Mouse (Mus musculus) embryo, embryonic 11 days (tissue): ENCODE data around the gene Hist1h2ae.
"Not testable (repeated sequence)": the region's sequence is repeated elsewhere in the genome, so short reads cannot be mapped to it uniquely, and the experiment has no call there.

Experiments used
- DNase-seq: peaks from one replicate; pipeline ENCODE4 v3.0.0-alpha.2; 2015

Gene Hist1h2ae

DNA sequence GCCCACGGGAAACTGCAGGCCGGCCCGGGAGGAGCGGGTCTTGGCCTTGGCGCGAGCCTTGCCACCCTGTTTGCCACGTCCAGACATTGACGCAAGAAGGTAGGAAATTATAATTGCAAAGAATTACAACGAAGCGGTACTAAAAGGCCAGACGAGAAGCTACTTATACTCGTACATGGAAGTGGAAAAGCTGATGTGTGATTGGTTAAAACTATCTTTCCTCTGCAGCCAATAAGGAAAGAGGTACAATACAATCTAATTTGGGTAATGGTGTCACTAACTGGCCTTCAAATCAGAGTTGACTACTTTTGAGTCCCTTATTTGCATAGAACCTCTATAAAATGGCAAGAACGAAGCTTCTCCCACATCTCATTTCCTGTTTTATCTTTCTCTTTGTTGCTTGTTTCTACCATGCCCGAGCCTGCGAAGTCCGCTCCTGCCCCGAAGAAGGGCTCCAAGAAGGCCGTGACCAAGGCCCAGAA lies at the start of gene Hist1h2ae, which contains the start of gene Hist1h2bg:
Gene Hist1h2ae, minus strand, starts transcription at position 199 of the 482 bp plus-strand sequence.
Gene Hist1h2bg, plus strand, starts transcription at position 375 of the 482 bp plus-strand sequence.
- peak; percentile 89 for DNase-seq

DNA sequence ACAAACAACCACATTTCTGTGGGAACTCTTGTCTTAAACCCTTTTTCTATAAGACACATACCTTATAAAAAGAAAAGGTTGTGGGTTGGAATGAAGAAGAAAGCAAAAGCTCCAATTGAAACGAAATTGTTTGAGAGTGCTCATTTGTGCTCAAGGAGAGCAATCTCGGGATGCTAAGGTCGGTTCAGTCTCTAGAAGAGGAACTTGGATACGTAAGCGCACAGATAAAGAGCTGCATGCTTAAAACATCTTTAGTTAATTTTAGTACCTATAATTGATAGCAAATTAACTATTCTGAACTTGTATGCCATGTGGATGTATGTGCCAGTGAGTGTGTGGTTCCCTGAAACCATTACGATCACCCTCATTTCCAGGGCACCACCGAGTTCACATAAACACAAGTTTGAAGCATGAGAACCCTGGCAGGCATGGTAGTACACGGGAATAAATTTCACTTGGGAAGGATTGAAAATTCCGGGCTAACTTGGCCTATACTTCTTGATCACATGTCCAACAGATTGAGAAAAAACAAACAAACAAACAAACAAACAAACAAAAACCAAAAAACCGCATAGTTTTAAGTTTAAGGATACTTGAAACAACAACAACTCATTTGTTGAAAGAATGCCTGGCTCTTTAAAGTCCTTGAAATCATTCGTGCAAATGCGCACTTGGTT lies 49.2 kb upstream of the Hist1h2ae start:
- peak; percentile 7 for DNase-seq

DNA sequence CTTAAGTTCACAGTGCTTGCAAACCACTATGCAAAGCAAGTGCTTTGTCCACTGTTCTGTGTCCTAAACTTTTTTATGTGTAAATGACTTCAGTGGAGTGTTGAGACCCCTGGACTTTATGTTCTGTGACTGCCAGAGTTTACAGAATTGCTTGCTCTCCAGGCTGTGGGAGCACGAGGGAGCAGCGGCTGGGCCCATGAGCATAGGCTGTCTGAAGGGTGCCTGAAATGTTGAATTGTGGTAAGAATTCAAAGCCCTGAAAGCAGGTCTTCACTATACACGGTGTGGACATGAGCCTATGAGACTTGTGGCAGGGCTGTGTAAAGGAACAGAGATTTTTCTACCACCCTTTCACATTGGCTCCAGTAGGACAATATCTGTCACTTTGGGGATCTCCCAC lies 40.6 kb upstream of the Hist1h2ae start:
- DNase-seq: no peak

DNA sequence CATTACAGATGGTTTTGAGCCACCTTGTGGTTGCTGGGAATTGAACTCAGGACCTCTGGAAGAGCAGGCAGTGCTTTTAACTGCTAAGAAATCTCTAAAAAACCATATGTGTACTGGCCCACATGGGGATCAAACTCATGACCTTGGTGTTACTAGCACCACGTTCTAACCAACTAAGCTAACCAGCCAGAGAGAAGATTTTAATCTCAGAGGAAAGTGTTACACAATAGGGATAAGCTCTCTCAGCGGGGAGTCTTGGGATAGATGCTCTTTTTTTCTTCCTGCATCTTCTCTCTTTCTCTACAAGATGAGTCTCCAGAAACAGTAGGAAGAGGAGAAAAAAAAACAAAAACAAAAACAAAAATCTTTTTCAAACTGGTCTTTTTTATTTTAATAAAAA lies 39.4 kb upstream of the Hist1h2ae start:
- no peak for DNase-seq

DNA sequence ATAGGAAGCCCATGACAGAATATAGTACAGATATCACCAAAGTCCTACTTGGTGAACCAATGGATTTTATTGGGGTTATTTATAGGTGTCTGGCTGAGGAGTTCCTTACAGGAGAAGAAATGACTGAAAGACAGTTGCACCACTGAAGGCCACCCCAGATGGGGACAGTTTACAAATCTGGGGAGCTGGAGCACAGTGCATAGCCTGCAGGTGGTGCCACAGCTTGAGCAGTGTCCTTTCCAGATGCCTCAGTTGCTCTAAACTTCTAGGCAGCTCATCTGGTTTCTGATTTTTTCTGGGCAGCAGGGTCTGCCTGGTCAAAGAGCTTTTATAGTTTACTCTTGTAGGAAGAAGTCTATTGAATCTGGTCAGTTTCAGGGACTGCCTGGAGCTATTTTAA lies 38.8 kb upstream of the Hist1h2ae start:
- DNase-seq: no peak

DNA sequence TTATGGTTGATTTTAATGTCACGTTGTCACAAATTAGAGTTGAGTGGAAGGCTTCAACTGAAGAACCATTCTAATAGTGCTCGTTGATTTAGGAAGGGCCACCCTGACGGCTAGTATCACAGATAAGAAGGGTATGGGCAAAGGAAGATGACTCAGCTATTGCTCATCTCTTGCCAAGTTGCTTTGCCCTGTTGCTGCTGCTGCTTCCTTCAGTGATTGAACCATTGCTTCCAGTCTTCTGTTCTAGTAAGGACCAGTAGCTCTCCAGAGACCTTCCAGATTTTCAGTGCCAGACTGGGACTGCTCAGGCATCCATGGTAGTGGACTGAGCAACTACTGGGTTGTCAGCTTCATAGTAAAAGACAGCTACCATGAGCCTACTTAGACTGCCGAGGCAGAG lies 38.2 kb upstream of the Hist1h2ae start:
- no peak for DNase-seq

DNA sequence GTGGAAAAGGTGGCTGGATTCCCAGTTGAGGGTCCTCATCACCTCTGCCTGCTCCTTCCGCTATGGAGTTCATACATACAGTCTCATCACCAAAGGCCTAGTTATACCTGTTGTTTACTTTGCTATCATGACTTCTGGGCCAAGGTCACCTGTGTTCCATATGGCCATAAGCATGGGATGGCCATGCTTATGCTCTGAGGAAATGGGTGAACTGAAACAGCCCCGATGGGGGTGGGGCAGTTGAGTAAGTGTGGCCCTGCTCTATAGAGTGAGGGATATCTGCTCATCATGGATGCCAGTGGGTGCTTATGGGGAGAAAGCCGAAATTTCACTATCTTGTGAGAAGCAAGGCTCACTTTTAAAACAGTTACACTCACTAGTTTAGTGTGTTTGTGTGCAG lies 34.0 kb upstream of the Hist1h2ae start:
- no peak for DNase-seq

DNA sequence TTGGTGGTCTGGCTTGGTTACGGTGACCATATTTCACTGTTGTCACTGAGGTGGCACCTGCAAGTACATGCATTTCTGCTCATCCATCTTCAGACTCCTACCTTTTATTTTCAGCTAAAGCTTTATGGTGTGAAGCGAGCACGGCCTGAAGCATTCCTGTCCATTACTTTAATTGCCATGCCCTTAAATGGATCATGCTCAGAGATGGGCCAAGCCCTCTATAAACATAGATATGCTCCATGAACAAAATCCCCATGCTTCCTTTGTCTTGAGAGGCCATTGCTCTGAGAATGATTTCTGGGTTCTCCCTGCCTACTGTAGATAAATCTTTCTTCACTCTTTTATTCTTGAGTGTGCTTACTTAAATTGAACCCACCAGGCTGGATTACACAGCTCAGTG lies 33.4 kb upstream of the Hist1h2ae start:
- no peak for DNase-seq

DNA sequence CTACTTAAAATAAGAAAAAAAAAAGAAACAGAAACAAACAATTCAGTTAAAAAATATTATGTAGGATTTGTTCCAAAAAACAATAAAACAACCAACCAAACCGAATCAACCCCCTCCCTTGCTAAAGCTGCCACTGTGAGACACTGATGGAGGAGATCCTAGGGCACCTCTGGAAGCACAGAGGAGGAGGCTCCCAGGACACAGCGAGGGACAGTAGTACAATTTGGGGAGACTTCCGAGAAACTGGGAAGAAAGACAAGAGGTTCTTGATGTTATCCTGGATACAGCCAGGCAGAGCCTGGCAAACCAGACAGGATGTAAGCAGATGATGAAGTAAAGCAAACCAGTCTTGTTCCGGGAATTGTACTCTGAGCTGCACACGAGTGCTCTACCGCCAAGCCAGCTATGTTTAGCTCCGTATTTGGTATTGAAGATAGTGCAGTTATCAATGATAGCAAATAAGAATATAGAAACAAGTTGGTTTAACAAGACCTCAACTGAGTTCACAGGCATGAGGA lies 32.2 kb upstream of the Hist1h2ae start:
- DNase-seq: no peak

DNA sequence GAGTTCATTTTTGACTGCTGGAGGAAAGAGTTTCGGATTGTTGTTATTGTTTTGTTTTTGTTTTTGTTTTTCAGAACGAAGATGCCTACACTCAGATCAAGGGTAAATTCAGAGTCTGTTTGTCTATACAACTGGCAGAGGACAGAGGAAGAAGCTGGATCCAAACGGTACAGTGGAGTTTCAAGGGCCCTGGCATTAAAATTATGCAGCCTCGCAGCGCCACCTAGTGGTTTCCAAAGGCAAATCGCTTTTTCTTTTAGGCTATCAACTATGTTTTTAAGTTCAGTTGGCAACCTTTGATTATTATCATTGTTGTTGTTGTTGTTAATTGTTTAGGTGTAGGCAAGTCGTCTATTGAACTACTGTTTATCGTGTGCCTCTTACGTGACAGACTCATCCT lies 26.9 kb upstream of the Hist1h2ae start:
- peak; percentile 83 for DNase-seq

DNA sequence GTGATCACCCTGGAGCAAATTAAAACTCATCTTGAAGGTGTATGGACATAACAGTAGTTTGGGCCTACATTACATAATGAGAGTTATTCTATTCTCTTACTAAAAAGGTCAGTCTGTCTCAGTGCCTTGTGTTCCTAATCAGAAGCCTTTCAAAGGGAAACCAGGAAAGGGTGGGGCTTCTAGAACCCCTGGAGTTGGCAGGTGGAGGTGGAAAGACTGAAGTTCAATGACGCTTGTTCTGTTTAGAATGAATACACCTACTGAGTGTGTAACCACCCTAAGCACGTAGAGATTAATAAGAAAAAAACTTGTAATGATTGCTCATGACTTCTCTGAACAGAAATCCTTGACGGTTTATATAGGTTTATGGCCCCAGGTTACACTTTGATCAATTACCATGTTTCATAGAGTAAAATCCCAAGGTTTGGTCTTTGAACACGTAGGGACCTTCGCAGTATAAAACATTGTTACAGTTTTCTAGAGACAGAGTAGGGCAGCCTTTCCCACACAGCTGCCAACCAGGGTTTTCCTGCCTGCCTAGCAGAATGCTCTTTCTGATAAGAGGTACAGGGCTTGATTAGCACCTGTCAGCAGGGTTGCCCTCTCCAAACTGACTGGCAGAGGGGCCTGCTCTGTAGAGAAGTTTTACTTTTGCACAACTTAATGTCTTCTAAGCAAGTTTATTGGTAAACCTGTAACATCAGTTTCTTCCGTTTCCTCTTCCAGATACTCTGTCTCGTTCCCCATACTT lies 24.8 kb upstream of the Hist1h2ae start:
- no peak for DNase-seq

DNA sequence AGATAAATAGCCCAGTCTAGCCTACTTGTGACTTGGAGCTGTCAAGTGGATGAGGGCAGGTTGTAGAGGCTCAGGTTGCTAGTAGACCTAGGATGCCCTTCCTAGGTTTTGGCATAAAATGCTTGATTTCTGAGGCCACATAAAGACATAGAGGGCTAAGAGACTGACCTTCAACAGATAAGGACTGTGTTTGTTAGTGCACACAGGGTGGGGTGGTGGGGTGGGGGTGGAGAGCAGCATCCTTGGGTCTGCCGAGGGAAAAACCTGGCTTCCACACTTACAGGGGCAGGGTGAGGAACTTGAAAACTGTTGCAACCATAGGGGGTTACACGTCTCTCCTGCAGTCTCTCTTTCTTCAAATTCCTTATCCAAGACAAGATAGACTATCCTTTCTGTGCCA lies 24.2 kb upstream of the Hist1h2ae start:
- no peak for DNase-seq

DNA sequence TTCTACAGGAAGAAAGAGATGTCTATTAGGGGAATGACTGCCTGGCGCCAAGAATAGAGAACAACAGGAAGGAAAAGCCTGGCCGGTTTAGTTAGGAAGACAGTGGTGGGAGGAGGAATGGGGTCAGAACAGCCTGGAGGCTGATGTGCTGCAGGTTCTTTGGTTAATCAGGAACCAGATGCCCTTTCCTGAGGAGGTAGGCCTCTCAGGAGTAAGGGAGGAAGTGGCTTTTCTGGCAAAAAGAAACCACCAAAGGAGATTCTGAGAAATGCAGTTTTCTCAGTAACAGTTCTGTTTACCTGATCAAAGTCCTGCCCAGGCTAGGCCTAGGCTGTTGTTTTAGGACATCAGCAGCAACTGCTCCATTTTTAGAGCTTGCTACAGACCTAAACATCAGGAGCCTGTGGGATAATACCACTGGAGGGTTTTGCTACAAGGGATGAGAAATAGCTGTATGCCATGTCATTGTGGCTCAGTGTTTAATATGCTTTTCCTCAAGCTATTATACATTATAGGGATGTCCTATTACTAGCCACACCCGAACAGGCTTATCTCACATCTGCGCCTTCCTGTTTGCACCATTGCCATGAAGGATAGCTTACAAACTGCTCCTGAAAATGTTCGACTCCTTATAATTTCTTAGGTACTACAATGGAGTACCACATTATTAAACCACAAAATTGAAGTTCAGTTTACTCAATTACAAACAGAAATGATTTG lies 22.2 kb upstream of the Hist1h2ae start:
- DNase-seq: no peak

DNA sequence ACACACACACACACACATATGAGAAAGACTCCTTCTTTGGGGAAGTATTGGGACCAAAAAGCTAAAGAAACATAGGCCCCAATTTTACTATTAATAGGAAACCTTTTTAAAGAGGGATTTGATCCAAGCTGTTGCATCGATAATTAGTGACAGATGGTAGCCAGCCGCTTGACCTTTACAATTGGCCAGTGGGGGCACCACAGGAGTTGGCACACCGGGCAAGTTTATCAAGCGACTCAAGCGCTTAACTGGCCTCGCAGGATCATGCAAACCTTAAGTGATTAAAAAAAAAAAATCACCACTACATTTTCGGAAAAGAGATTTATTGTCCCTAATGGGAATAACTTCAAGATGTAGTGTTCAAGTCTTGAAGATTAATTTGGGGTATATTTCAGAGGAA lies 21.6 kb upstream of the Hist1h2ae start:
- no peak for DNase-seq

DNA sequence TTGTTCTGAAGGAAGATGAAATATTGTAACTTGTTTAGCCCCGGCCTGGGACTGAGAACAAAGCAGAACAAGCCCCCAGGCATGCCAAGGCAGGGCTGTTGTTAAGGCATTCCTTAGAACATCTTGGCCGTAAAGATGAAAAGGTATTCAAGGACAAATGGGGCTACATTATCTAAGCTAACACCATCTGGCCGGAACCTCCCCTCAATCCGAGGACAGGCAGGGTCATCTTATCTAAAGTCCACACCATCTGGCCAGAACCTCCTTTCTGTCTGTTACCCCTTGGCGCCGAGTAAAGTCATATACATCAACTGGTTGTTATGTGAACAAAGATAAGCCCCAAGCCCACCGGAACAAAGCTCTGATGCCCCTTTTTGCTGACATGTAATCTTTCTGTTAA lies 20.9 kb upstream of the Hist1h2ae start:
- not testable (repeated sequence) for DNase-seq

DNA sequence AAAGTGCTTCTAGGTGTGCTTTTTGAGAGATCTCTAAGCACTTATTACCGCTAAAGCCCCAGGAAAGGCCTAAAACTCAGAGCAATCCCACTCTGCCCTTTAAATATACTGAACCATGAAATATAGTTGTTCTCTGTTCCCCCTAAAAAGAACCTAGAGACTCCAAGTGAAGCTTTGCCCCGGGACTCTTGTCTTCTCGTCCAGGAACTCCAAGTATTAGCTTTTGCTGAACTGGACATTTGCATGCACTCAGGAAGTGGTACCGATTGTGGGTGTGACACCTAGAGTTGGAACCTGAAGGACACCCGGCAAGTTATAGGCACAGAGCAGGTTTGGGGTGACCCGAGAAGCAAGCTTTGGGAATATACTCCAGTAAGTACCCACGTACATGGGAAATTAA lies 20.2 kb upstream of the Hist1h2ae start:
- no peak for DNase-seq

DNA sequence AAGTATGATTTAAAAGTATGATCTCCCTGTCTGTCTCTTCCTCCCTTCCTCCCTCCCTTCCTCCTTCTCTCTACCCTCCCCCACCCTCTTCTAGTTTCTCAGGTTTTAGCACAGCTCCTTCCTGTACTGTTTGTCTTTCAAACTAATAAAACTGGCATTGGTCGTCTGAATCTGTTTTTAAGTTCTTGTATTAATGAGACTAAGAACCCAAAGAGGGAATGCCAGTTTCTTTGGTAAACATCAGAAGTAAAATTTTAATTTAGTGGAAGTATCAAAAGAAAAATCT lies 15.9 kb upstream of the Hist1h2ae start:
- peak; percentile 47 for DNase-seq

DNA sequence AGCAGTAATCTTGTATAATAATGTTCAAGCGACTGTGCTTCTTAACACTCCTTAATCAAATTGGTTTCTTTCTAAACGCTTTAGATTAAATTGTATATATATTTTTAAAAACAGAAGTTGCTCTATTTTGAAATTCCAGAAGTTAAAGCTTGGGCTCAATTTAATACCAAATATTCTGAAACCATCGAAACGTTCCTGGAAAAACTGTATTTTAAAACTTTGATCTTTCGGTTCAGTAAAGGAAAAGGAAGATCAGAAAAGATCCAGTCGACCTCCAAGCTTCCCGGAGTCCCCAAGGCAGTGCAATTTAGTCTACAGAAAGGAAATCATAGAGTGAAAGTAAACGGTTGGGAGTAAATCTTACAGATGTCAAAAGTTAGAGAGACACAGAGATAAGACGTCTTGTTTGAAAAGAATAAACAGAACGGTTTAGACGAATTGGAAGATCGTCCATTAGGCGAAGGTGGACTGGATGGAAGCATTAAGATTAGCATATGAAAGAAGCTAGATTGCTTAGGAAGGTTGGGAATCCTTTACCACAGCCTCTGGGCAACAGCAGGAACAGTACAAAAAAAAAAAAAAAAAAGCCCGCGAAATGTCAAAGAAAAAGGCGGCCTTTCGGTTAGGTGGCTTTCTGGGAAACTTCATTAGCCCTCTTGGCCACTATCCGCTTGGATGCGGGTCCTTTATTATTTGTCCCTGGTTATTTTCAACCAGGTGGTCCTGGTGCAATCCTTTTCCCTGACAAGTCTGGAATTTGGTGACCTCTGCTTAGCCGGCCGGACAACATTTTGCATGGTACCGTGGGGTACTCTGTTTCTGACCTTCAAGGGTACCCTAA lies 15.3 kb upstream of the Hist1h2ae start:
- peak; percentile 60 for DNase-seq

DNA sequence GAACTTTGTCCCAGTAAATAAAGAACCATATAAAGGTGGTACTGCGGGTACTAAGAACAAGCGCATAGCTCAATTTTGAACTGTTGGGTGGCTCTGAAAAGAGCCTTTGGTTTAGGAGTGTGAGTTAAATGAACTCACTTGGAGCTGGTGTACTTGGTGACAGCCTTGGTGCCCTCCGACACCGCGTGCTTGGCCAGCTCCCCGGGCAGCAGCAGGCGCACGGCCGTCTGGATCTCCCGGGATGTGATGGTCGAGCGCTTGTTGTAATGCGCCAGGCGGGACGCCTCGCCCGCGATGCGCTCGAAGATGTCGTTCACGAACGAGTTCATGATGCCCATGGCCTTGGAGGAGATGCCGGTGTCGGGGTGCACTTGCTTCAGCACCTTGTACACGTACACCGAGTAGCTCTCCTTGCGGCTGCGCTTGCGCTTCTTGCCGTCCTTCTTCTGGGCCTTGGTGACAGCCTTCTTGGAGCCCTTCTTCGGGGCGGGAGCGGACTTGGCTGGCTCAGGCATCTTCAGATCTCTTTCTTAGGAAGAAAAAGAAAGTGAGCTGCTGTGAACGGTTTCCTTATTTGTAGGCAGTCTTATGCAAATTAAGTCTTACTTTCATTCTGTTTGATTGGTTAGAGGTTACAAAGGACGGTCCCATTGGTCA lies 14.6 kb upstream of the Hist1h2ae start:
- peak; percentile 92 for DNase-seq

DNA sequence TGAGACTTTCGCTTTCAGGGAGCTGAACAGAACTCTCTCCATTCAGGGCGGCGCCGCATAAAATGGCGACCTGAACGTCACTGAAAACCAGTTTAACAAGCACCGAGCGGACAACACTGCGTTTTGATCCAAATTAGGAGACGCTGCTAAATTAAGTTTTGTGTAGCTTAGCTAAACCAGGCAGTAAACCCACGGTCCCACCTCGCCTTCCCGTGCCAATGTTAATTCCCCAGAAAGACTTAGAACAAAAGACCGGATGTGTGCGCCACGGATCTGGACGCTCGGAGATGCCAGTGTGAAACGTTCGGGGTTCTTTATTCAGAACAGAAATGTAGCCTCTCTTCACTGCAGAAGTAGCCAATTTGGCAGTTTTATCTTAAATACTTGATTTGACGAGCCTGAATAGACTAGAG lies 14.0 kb upstream of the Hist1h2ae start:
- peak; percentile 87 for DNase-seq

DNA sequence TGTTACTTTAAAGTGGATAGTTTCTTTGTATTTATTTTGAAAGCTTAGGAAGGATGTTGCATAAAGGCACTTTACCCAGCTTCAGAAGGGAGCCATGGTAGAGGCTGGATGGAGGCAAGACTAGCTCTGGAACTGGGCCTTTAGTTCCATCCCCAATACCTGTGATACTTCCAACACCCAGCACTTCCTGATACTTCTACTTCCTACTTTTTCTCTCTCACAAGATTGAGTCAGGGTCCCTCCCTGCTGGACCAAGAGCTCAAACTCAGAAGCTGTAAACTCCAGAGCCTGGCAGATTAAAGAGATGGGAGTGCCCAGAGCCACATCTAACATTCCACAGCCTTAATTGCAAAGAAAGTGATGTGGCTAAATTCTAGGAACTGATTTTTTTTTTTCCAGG lies 13.3 kb upstream of the Hist1h2ae start:
- peak; percentile 47 for DNase-seq

DNA sequence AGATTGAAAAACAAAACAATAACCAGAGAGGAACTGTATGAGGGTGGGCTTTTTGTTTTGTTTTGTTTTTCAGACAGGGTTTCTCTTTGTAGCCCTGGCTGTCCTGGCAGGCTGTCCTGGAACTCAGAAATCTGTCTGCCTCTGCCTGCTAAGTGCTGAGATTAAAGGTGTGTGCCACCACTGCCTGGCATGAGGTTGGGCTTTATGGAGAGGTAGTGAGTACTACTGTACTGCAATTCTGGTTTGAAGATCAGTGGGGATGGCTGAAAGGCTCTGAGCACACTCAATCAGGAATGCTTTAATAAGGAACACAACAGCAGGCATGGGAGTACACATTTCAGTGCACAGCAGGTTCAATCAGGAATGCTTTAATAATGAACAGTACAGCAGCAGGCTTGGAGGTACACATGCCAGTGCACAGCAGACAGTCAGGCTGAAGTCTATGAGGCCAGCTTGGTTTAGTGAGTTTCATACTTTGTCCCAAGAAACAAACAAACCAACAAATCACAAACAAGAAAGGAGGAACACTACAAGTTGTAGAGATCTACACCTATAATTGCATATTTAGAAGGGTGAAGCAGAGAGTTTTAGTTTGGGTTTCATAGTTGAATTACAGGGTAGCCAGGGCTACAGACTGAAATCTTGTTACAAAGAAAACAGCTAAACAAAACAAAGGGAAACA lies 12.5 kb upstream of the Hist1h2ae start:
- DNase-seq: no peak
